Mouse (Mus musculus) thymus, adult 2 months (tissue): ENCODE measurements around the gene Asap3. TPM values are rescaled to one million over a fixed set of nuclear protein-coding genes. Genes with fewer than 3 reads are reported as not detected.

Source experiments
- DNase-seq: peaks from one replicate; pipeline ENCODE4 v3.0.0; 2021
- H3K27ac ChIP-seq: fragments of 200-500 bp; 2 replicates; pipeline ENCODE4 v1.5.1; 2012; ENCODE audit warnings: low read length, control low read depth; ENCODE audit not compliant: control insufficient read depth, insufficient read depth
- H3K27me3 ChIP-seq: fragments of 200-500 bp; 2 replicates; pipeline ENCODE4 v1.6.1; 2012; ENCODE audit warnings: mild to moderate bottlenecking, low read length, moderate library complexity, mixed read lengths; ENCODE audit not compliant: control insufficient read depth, insufficient read depth
- H3K36me3 ChIP-seq: fragments of 200-500 bp; 2 replicates; pipeline ENCODE4 v1.6.1; 2012; ENCODE audit warnings: mild to moderate bottlenecking, low read length, moderate library complexity; ENCODE audit not compliant: control insufficient read depth, insufficient read depth
- H3K4me1 ChIP-seq: fragments of 200-500 bp; replicated peaks from 2 replicates; pipeline ENCODE4 v1.6.1; 2012; ENCODE audit warnings: low read length; ENCODE audit not compliant: control insufficient read depth, insufficient read depth
- H3K4me3 ChIP-seq: fragments of 200-500 bp; 2 replicates; pipeline ENCODE4 v1.5.1; 2012; ENCODE audit warnings: mild to moderate bottlenecking, low read length, control low read depth, moderate library complexity; ENCODE audit not compliant: control insufficient read depth, insufficient read depth
- CTCF ChIP-seq: fragments of 200-500 bp; IDR thresholded peaks from 2 replicates; pipeline ENCODE4 v1.5.1; 2012; ENCODE audit warnings: mild to moderate bottlenecking, control low read depth, low read length, moderate library complexity, borderline replicate concordance; ENCODE audit not compliant: control insufficient read depth, poor library complexity, insufficient read depth; ENCODE audit errors: extremely low read depth
- POLR2A ChIP-seq: fragments of 200-500 bp; IDR thresholded peaks from 2 replicates; pipeline ENCODE4 v1.6.1; 2012; ENCODE audit warnings: mild to moderate bottlenecking, low read length, control low read depth, moderate library complexity; ENCODE audit not compliant: control insufficient read depth, poor library complexity, insufficient read depth; ENCODE audit errors: extremely low read depth
- WGBS: fragments of 180-500 bp; shearing (Covaris S2); methylation state at CpG from one replicate; pipeline ENCODE4 v1.1.7; 2018; 5-methylcytosine and 5-hydroxymethylcytosine counted together
- polyA plus RNA-seq: library from polyadenylated mRNA; depleted of rRNA; stranded (reverse); fragments of >200 nt; gene quantifications from 2 replicates; pipeline ENCODE4 v1.2.3, GENCODE M21; 2012

Gene Asap3
- polyA plus RNA-seq, 1 experiment: 4.4 TPM

DNA sequence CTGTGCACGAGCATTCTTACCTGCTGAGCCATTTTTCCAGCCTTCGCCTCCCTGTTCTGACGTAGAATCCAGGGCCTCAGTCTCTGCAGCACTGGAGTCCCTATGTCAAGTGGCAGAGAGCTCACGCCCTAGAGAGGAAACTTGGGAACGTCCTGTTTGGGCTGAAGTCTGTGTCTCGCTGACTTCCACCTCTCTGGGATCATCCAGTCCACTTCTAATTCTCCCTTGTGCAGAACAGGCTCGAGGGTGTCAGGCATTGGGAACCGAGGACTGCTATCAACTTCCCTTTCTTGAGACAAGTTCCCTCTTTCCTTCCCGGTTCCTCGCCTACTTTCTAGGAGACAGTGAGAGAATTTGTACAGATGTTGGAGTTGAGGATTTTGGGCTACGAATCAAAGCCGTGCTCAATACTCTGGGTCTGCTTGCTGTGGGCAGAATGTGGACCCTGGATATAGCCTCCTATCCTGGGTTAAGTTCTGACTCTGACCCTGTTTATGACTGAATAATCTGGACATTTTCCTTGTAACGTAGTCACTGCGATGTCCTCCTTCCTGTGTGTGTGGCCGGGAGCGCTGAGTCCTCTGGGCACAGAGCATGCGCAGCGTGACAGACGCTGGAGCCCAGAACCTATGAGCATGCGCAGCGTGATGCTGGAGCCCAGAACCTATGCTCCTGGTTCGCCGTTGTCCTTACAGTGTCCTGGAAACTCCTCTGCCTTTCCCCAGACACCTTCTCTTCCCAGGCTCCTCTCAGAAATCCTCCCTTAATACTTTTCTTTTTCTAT is 18.7 kb downstream of the Asap3 start:
- no peak overlapping the region for H3K4me3 ChIP-seq
- H3K36me3 ChIP-seq: no peaks in the 10 kb centered on the region
- 0 out of 2 replicates have a peak, but pooled peaks cover 2% of the 10 kb centered on the region for H3K4me1 ChIP-seq
- no peak overlapping the region for H3K27ac ChIP-seq
- peaks cover 2% of the 10 kb centered on the region; the same call in 1 of the 2 replicates for H3K27me3 ChIP-seq
- 70% methylated on average over 23 of the region's 23 CpGs for WGBS
- no peak for TF ChIP-seq CTCF
- no peak for TF ChIP-seq POLR2A
- no peak for DNase-seq

GRCm38 (mm10) chr4:136227408-136227807 is 21.2 kb downstream of the Asap3 start:
- Histone ChIP-seq H3K36me3 (no peaks in the 10 kb centered on the region), H3K4me1 (no peaks in the 10 kb centered on the region), H3K27me3 (no peaks in the 10 kb centered on the region), H3K27ac (no peak overlapping the region), H3K4me3 (no peak overlapping the region)
- WGBS: 85% methylated on average over 7 of the region's 7 CpGs
- TF ChIP-seq CTCF (no peak), POLR2A (no peak)
- no peak for DNase-seq

DNA sequence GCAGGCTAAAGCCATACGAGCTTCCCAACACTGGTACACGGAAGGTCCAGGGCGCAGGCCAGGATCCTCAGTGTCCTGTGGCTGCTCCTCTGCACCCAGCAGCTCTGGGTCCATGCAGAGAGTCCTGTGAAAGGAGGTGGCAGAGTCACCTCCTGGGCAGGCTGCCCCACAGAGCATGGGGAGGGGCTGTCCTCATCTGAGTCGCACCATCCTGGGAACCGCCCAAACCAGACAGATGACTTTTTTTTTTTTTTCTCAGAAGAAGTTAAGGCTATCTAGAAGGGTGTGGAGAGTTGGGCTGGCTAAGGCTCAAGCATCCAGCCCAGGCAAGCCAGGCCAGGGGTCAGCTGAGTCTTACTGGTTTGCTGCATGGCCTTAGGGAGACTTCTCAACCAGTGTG is 22.5 kb downstream of the Asap3 start:
- Histone ChIP-seq H3K36me3 (no peaks in the 10 kb centered on the region), H3K27me3 (no peaks in the 10 kb centered on the region), H3K27ac (no peak overlapping the region), H3K4me3 (no peak overlapping the region), H3K4me1 (no peaks in the 10 kb centered on the region)
- TF ChIP-seq POLR2A: no peak
- TF ChIP-seq CTCF: no peak
- 84% methylated on average over 5 of the region's 5 CpGs for WGBS
- DNase-seq: no peak

GRCm38 (mm10) chr4:136238669-136239068 is 32.5 kb downstream of the Asap3 start:
- DNase-seq: no peak
- Histone ChIP-seq H3K4me3 (no peak overlapping the region), H3K27me3 (no peaks in the 10 kb centered on the region; the same call in 1 of the 2 replicates), H3K4me1 (no peaks in the 10 kb centered on the region), H3K27ac (no peak overlapping the region), H3K36me3 (no peaks in the 10 kb centered on the region)
- 31% methylated on average over 13 of the region's 13 CpGs for WGBS
- TF ChIP-seq POLR2A: no peak
- TF ChIP-seq CTCF: no peak

DNA sequence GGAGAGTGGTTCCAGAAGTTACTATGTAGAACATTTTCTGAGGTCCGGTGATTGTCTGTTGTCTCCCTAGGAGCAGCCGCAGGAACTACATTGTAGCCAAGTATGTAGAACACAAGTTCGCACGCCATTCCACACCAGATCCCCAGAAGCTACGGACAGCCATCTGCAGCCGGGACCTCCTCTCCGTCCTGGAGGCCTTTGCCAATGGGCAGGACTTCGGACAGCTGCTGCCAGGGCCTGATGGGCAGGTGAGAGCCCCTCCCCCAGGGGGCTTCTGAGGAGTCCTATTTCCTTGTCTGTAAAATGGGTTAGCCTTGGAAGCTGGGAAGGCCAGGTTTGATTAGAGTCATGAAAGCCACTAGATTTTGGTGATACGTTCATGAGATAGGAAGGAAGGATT is 32.9 kb downstream of the Asap3 start:
- H3K27ac ChIP-seq: no peak overlapping the region
- no peak for TF ChIP-seq CTCF
- no peak for TF ChIP-seq POLR2A
- H3K4me3 ChIP-seq: no peak overlapping the region

DNA sequence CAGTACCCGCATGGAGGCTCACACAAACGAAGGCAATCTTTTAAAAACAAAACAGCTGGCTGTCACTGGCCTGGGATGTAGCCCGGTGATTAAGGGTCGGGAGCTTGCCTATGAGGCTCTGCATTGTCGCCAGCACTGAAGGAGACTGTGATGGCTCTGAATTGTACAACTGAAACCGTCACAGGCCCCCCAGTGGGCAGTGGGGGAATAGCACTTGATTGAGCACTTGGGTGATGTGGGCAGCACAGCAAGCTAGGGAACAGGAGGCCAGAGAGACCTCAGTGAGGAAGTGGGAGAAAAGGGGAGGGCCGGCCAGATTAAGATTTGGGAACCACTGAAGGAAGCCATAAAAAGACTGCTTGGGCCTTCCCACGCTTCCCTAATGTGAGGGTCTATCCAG is 33.5 kb downstream of the Asap3 start:
- H3K27ac ChIP-seq: no peak overlapping the region
- no peak overlapping the region for H3K4me3 ChIP-seq
- peak; percentile 87 for DNase-seq
- TF ChIP-seq CTCF (peak; percentile 77; the same call in 1 of the 2 replicates), POLR2A (no peak)
- H3K36me3 ChIP-seq: no peaks in the 10 kb centered on the region
- peaks cover under 1% of the 10 kb centered on the region; the same call in 1 of the 2 replicates for H3K27me3 ChIP-seq
- 8% methylated on average over 8 of the region's 8 CpGs for WGBS
- H3K4me1 ChIP-seq: no peaks in the 10 kb centered on the region

More for the DNA sequence above, 32.9 kb downstream of the Asap3 start:
- Histone ChIP-seq H3K4me1 (no peaks in the 10 kb centered on the region), H3K27me3 (no peaks in the 10 kb centered on the region; the same call in 1 of the 2 replicates), H3K36me3 (no peaks in the 10 kb centered on the region)
- WGBS: 71% methylated on average over 9 of the region's 9 CpGs
- no peak for DNase-seq

DNA sequence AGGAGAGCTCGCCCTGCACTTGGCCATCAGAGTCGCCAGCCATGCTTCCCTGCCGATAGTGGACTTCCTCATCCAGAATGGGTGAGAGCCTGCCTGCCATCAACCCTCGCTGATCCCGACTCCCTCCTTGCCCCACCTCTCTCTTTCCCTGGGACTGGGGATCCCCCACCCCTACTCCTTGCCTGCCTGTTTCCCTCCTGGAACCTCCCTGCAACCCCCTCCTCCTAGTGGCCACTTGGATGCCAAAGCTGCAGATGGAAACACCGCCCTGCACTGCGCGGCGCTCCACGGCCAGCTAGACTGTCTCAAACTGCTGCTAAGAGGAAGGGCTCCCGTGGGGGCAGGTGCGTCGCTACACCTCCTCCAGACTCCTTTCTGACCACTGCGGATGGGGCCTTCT is 34.0 kb downstream of the Asap3 start:
- WGBS: 55% methylated on average over 14 of the region's 14 CpGs
- Histone ChIP-seq H3K4me3 (no peak overlapping the region), H3K36me3 (no peaks in the 10 kb centered on the region), H3K27me3 (peaks cover 2% of the 10 kb centered on the region; the same call in 1 of the 2 replicates), H3K27ac (no peak overlapping the region), H3K4me1 (no peaks in the 10 kb centered on the region)
- no peak for DNase-seq
- TF ChIP-seq POLR2A (no peak), CTCF (no peak)

- no peaks in the 10 kb centered on the region for H3K36me3 ChIP-seq
- H3K4me3 ChIP-seq: no peak overlapping the region
- 91% methylated on average over 8 of the region's 8 CpGs for WGBS
- DNase-seq: no peak
- H3K27ac ChIP-seq: no peak overlapping the region
- TF ChIP-seq CTCF: no peak
- no peaks in the 10 kb centered on the region for H3K4me1 ChIP-seq
- peaks cover 6% of the 10 kb centered on the region for H3K27me3 ChIP-seq
Observed at GRCm38 (mm10) chr4:136240955-136241354, 34.8 kb downstream of the Asap3 start.
